Mouse (Mus musculus) bone marrow, adult 2 months (tissue): ENCODE measurements around the gene Tnfsf15.

ENCODE experiments used
- CTCF ChIP-seq: fragments of 200-500 bp; IDR thresholded peaks from 2 replicates; pipeline ENCODE4 v1.5.1; 2011; ENCODE audit warnings: low read length, control low read depth; ENCODE audit not compliant: control insufficient read depth, insufficient read depth
- POLR2A ChIP-seq: fragments of 200-500 bp; IDR thresholded peaks from 2 replicates; pipeline ENCODE4 v1.6.1; 2011; ENCODE audit warnings: low read depth, mild to moderate bottlenecking, control low read depth, low read length, borderline replicate concordance; ENCODE audit not compliant: control insufficient read depth

GRCm38 (mm10) chr4:63743660-63744059 is 1.3 kb downstream of the Tnfsf15 start:
- TF ChIP-seq POLR2A (no peak), CTCF (no peak)
